Mouse (Mus musculus) bone marrow, adult 2 months (tissue): ENCODE measurements around the gene Slc5a8. TPM values are rescaled to one million over a fixed set of nuclear protein-coding genes. Genes with fewer than 3 reads are reported as not detected.

Source experiments
- H3K27ac ChIP-seq: fragments of 200-500 bp; 2 replicates; pipeline ENCODE4 v1.5.1; 2012; ENCODE audit warnings: low read depth, mild to moderate bottlenecking, control low read depth, inconsistent platforms, low read length; ENCODE audit not compliant: control insufficient read depth, poor library complexity, insufficient read depth
- H3K4me1 ChIP-seq: fragments of 200-500 bp; 2 replicates; pipeline ENCODE4 v1.6.1; 2011; ENCODE audit warnings: low read length; ENCODE audit not compliant: control insufficient read depth, insufficient read depth
- H3K4me3 ChIP-seq: fragments of 200-500 bp; replicated peaks from 2 replicates; pipeline ENCODE3; 2011; ENCODE audit warnings: mild to moderate bottlenecking, low read depth, low read length, control low read depth; ENCODE audit not compliant: control insufficient read depth
- CTCF ChIP-seq: fragments of 200-500 bp; IDR thresholded peaks from 2 replicates; pipeline ENCODE4 v1.5.1; 2011; ENCODE audit warnings: low read length, control low read depth; ENCODE audit not compliant: control insufficient read depth, insufficient read depth
- POLR2A ChIP-seq: fragments of 200-500 bp; IDR thresholded peaks from 2 replicates; pipeline ENCODE4 v1.6.1; 2011; ENCODE audit warnings: low read depth, mild to moderate bottlenecking, control low read depth, low read length, borderline replicate concordance; ENCODE audit not compliant: control insufficient read depth
- WGBS: fragments of 180-500 bp; shearing (Covaris S2); methylation state at CpG from one replicate; pipeline ENCODE4 v1.1.7; 2018; 5-methylcytosine and 5-hydroxymethylcytosine counted together
- polyA plus RNA-seq: library from polyadenylated mRNA; stranded (reverse); fragments of >200 nt; gene quantifications from 2 replicates; pipeline ENCODE4 v1.2.4, GENCODE M21; 2011; ENCODE audit warnings: low replicate concordance; ENCODE audit not compliant: missing spikeins, insufficient read depth, insufficient read length

Gene Slc5a8
- polyA plus RNA-seq, 1 experiment, result not detected

DNA sequence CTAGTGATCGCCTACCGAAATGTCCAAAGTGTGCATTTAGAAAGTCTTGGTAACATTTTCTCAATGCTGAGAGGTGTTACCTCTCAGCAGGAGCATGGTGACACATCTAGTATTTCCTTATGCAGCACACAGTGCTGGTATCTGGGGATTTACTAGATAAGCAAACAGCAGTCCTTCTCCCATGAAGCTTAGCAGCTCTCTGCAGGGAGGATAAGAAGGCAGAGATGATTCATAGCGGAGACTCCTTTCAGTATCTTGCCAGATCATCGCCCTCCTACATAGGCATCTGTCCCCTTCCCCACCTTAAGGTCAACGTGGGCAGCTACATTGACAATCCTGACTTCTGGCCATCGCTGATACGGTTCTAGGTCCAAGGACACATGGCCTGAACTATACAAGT is 8.4 kb upstream of the Slc5a8 start:
- no peaks in the 10 kb centered on the region for H3K4me1 ChIP-seq
- no peak overlapping the region for H3K4me3 ChIP-seq
- TF ChIP-seq CTCF (no peak), POLR2A (no peak)
- 71% methylated on average over 7 of the region's 7 CpGs for WGBS
- H3K27ac ChIP-seq, result no peak overlapping the region

DNA sequence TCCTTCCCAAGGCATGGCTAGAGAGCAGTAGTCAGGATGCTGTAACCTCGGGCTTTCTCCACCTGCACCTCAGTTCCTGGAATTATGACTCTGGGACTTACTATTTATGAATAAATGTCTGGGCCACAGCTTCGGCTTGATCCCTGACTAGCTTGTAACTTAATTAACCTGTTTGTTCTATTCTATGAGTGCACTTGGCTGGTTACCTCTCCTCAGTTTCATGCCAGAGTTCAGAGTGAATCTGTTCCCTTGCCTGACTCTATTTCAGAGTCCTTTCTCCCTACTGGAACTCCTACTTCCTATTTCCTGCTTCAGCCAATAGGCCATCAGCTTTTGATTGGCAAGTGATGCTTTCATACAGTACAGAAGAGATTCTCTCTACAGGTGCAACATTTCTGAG is 2.1 kb upstream of the Slc5a8 start:
- Histone ChIP-seq H3K4me1 (no peaks in the 10 kb centered on the region), H3K27ac (no peak overlapping the region), H3K4me3 (no peak overlapping the region)
- TF ChIP-seq CTCF (no peak), POLR2A (no peak)
- 77% methylated on average over 2 of the region's 2 CpGs for WGBS

GRCm38 (mm10) chr10:88884836-88885235 is 956 bp upstream of the Slc5a8 start:
- no peak overlapping the region for H3K4me3 ChIP-seq
- 69% methylated on average over 6 of the region's 6 CpGs for WGBS
- no peaks in the 10 kb centered on the region for H3K4me1 ChIP-seq
- H3K27ac ChIP-seq, result no peak overlapping the region
- TF ChIP-seq CTCF (0 out of 2 replicates have a peak, but pooled peaks have one; percentile 6), POLR2A (no peak)

DNA sequence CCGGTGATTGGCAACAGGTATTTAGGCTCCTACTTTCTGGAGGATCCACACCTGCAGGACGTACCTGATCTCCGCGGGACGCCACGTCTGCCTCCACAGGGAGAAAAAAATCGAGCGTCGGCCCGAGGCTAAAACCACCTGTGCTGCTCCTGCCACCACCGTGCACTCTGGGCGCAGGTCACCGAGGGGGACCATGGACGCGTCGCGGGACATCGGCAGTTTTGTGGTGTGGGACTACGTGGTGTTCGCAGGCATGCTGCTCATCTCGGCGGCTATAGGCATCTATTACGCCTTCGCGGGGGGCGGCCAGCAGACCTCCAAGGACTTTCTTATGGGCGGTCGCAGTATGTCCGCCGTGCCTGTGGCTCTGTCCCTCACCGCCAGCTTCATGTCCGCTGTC is 322 bp downstream of the Slc5a8 start:
- 6% methylated on average over 32 of the region's 32 CpGs for WGBS
- no peak for TF ChIP-seq CTCF
- no peak for TF ChIP-seq POLR2A
- H3K27ac ChIP-seq, result no peak overlapping the region
- no peaks in the 10 kb centered on the region for H3K4me1 ChIP-seq
- no peak overlapping the region for H3K4me3 ChIP-seq

GRCm38 (mm10) chr10:88888376-88888775 is 2.6 kb downstream of the Slc5a8 start:
- no peak for TF ChIP-seq CTCF
- TF ChIP-seq POLR2A, result no peak
- Histone ChIP-seq H3K27ac (no peak overlapping the region), H3K4me1 (no peaks in the 10 kb centered on the region), H3K4me3 (no peak overlapping the region)
- WGBS, result 57% methylated on average over 2 of the region's 2 CpGs

- Histone ChIP-seq H3K4me1 (no peaks in the 10 kb centered on the region), H3K4me3 (no peak overlapping the region), H3K27ac (no peak overlapping the region)
- 78% methylated on average over 7 of the region's 7 CpGs for WGBS
- TF ChIP-seq POLR2A (no peak), CTCF (no peak)
These were observed 5.6 kb downstream of the Slc5a8 start for GRCm38 (mm10) chr10:88891410-88891809.

DNA sequence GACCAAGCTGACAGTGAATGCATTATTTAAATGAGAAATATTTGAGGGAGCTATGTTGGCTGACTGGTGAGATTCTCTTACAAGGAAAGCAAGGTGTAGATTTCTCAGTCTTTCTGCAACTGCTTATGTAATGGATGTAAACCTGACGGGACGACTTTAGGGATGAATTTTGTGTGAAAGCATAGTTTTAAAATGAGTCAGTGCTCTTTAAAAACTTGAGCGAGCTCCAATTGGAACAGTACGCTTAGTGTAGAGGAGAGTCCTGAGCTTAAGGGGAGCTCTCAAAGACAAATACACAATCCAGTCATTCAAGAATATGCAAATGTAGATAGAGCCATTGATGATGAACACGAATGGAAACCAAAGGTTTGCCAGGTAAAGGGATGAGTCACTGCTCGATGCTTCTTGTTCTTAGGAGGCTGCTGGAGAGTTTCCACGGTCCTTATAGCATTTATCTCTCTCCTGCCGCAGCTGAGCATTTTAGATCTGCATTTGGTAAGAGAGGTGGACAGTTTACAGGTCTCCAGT is 6.8 kb downstream of the Slc5a8 start:
- H3K4me3 ChIP-seq, result no peak overlapping the region
- no peak overlapping the region for H3K27ac ChIP-seq
- no peaks in the 10 kb centered on the region for H3K4me1 ChIP-seq
- TF ChIP-seq CTCF (no peak), POLR2A (no peak)
- WGBS, result 75% methylated on average over 8 of the region's 8 CpGs

DNA sequence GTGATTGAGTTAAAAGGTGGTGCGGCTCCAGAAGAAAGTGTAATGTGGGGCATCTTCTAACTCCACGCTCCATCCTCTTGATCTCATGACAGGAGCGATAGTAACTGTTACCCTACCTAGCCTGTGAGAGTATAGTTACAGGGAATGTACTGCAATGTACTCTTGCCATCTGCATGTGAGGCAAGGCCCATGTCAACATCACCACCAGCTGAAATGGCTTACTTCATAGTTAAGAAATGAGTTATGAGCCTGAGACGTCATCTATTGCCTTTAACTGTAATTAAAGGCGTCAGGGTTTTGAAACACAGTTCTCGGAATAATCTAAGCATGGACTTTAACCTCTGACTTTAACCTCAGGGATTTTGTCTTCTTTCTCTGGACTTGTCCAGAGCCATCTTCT is 11.2 kb downstream of the Slc5a8 start:
- Histone ChIP-seq H3K4me1 (no peaks in the 10 kb centered on the region), H3K27ac (no peak overlapping the region), H3K4me3 (no peak overlapping the region)
- TF ChIP-seq POLR2A (no peak), CTCF (no peak)
- 79% methylated on average over 6 of the region's 6 CpGs for WGBS
